Mouse (Mus musculus) urinary bladder, postnatal 14 days (tissue): Measurements from ENCODE around the gene Rimkla.

Experiments
- DNase-seq: peaks from one replicate; pipeline ENCODE4 v3.0.0; 2021; ENCODE audit warnings: low spot score

Rimkla gene

DNA sequence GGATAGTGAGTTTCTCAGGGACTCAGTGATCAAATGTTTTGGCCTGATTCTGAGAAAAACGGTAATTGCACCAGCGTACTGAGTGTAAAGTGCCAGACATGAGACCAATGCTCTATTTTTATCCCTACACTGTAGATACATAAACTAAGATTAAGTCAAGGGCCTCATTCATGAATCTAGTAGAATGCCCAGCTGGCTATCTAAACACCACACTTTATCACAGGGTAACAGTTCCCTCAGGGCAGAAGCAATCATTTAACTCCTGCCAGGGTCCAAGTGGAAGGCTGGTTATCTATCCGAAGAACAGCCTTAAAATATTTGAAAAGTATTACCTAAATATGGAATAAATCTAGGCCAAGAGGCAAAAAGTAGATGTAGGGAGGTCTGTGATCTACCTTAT is 74.5 kb downstream of the Rimkla start:
- DNase-seq = no peak

DNA sequence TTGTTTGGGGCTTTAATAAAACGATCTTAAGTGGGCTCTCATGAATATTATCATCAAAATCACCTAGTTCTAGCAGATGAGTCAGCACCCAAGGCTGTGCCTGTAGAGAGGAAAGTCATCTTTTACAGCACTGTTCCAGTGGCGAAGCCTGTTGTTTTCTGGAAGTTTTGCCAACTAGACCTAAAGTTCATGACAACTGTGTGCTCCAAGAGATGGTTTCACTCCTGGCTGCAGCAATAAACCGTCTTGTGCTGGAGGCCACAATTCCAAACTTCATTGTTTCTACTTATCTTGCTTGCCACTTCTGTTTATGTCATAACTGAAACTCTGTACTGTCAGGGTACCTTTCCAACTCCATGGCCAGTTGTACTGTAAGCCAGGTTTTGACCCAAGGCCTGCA is 75.2 kb downstream of the Rimkla start:
- no peak for DNase-seq
